Mouse (Mus musculus) hindbrain, embryonic 16.5 days (tissue): ENCODE data around the gene Psmd8. TPM values are rescaled to one million over a fixed set of nuclear protein-coding genes. Genes with fewer than 3 reads are reported as not detected.
A peak's percentile ranks its signal among the peaks of the same experiment; 100 is the strongest.

Experiments used
- ATAC-seq: fragments of 200-750 bp; cut with Nextera tagmentation; 2 replicates; pipeline ENCODE4 v1.8.0; 2017; ENCODE audit warnings: moderate TSS enrichment, moderate library complexity
- H3K27ac ChIP-seq: fragments of 300-500 bp; sonication (generic); 2 replicates; pipeline ENCODE4 v1.5.1; 2014; ENCODE audit warnings: low read depth, mild to moderate bottlenecking, control low read depth, low read length, moderate library complexity
- H3K27me3 ChIP-seq: fragments of 300-500 bp; sonication (generic); replicated peaks from 2 replicates; pipeline ENCODE4 v1.6.1; 2014; ENCODE audit warnings: low read length; ENCODE audit not compliant: control insufficient read depth, insufficient read depth
- H3K36me3 ChIP-seq: fragments of 300-500 bp; sonication (generic); 2 replicates; pipeline ENCODE4 v1.6.1; 2014; ENCODE audit warnings: mild to moderate bottlenecking, low read length, moderate library complexity, mixed read lengths; ENCODE audit not compliant: control insufficient read depth, insufficient read depth
- H3K4me1 ChIP-seq: fragments of 300-500 bp; sonication (generic); 2 replicates; pipeline ENCODE4 v1.6.1; 2014; ENCODE audit warnings: low read depth, low read length; ENCODE audit not compliant: control insufficient read depth, insufficient read depth
- H3K4me2 ChIP-seq: fragments of 300-500 bp; sonication (generic); 2 replicates; pipeline ENCODE4 v1.6.1; 2014; ENCODE audit warnings: mild to moderate bottlenecking, low read length, control low read depth, moderate library complexity
- H3K4me3 ChIP-seq: fragments of 300-500 bp; sonication (generic); 2 replicates; pipeline ENCODE4 v1.5.1; 2014; ENCODE audit warnings: mild to moderate bottlenecking, low read length, control low read depth, moderate library complexity
- H3K9ac ChIP-seq: fragments of 300-500 bp; sonication (generic); 2 replicates; pipeline ENCODE4 v1.6.1; 2014; ENCODE audit warnings: low read depth, mild to moderate bottlenecking, control low read depth, low read length, moderate library complexity
- H3K9me3 ChIP-seq: fragments of 300-500 bp; sonication (generic); 2 replicates; pipeline ENCODE4 v1.6.1; 2014; ENCODE audit warnings: mild to moderate bottlenecking, low read length, moderate library complexity; ENCODE audit not compliant: control insufficient read depth
- WGBS: fragments of 180-500 bp; shearing (Covaris S2); extraction: QIAGEN DNeasy Blood & Tissue Kit; methylation state at CpG from one replicate; pipeline ENCODE4 v1.1.7; 2014; 5-methylcytosine and 5-hydroxymethylcytosine counted together
- polyA plus RNA-seq: library from polyadenylated mRNA; unstranded; fragments of >200 nt; fragmentation: Nextera tagmentation; extraction: Ambion mirVana; gene quantifications from 2 replicates; pipeline ENCODE4 v1.2.1, GENCODE M21; 2015

Psmd8 gene
- polyA plus RNA-seq, 1 experiment from 2014 or later, result 284 TPM

DNA sequence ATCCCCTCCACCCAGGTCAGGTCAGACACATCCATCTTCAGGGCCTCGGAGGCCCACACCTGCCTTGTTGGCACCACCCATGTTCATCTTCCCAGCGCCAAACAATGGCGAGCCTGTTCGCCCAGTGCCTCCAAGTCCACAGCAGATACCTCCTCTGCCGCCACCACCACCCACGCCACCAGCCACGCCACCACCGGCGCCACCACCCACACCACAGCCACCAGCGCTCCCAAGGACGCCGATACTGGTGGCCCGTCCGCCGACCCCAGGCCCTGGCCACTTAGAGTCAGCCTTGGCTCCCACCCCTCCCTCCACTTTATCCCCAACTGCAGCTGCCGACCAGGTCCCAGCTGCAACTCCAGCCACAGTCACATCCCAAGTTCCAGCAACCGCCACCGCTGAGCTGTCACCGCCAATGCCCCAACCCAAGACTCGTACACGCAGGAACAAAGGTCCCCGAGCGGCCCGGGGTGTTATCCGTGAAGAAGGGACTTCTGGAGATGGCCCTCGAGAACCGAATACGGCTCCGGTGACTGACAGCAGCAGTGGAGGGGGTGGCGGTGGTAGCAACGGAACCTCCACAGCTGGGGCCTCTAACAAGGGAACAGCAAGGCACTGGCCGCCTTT is 8.0 kb downstream of the Psmd8 start:
- Histone ChIP-seq H3K4me1 (peaks cover 27% of the 10 kb centered on the region), H3K4me2 (no peak overlapping the region), H3K36me3 (peaks cover 28% of the 10 kb centered on the region), H3K9me3 (no peaks in the 10 kb centered on the region), H3K4me3 (no peak overlapping the region), H3K27ac (no peak overlapping the region), H3K27me3 (peaks cover 30% of the 10 kb centered on the region), H3K9ac (no peak overlapping the region)
- no peak for ATAC-seq
- 27% methylated on average over 31 of the region's 32 CpGs for WGBS

DNA sequence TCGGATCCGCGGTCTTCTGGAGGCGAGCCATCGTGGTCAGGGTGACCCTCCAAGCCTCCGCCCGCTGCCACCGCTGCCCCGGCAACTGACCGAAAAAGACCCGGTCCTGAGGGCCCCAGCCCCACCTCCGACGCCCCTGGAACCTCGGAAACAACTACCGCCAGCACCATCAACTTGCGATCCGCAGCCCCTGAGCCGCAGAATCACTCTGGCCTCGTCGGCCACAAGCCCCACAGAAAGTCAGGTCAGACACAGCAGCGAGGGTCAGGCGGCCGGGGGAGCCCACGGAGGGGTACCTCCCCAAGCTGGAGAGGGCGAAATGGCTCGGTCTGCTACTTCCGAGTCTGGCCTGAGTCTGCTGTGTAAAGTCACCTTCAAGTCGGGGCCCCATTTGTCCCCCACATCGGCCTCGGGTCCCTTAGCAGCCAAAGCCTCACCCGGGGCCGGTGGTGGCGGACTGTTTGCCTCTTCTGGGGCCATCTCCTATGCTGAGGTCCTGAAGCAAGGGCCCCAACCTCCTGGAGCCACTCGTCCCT is 8.9 kb downstream of the Psmd8 start:
- no peak for ATAC-seq
- Histone ChIP-seq H3K36me3 (peaks cover 28% of the 10 kb centered on the region), H3K27me3 (peaks cover 30% of the 10 kb centered on the region), H3K9ac (peak overlapping the region; percentile 33), H3K4me1 (peaks cover 27% of the 10 kb centered on the region), H3K4me2 (peak overlapping the region; percentile 76), H3K4me3 (peak overlapping the region; percentile 80), H3K9me3 (no peaks in the 10 kb centered on the region), H3K27ac (no peak overlapping the region)
- whole genome bisulfite sequencing, result 6% methylated on average over 33 of the region's 34 CpGs

DNA sequence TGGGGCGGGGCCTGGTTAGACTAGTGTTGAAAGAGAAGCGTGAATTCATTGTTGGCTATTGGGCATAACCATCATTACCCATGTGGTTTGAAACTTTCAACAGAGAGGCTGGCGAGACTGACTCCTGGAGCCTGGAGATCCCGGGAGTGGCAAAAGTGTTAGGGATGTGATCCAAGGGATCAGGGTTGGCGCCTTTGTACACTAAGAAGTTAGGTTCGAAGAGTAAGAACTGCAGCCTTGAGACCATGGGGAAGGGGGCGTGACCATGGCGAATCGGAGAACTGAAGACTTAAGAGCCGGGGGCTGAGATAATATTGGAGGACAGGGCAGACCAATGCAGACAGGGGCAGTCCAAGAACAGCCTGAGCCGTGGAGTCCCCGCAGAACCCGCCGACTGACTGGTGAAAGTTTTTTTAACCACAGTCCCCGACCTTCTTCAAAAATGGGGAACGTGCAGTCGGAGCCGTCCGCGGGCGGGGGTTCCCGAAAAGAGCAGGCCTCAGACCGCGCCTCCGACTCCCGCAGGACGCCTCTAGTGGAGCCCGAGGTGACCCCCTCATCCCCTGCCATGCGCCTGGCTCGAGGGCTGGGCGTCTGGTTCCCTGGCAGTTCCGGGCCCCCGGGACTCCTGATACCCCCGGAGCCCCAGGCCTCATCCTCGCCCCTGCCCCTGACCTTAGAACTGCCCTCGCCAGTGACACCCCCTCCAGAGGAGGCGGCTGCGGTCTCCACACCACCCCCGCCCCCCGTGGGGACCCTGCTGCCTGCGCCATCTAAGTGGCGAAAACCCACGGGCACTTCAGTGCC is 9.5 kb downstream of the Psmd8 start:
- Histone ChIP-seq H3K4me1 (peaks cover 27% of the 10 kb centered on the region), H3K4me3 (peak overlapping the region; percentile 80), H3K4me2 (peak overlapping the region; percentile 76), H3K9ac (peak overlapping the region; percentile 33), H3K9me3 (no peaks in the 10 kb centered on the region), H3K27me3 (peaks cover 30% of the 10 kb centered on the region), H3K27ac (no peak overlapping the region), H3K36me3 (peaks cover 23% of the 10 kb centered on the region)
- ATAC-seq, result no peak
- 1% methylated on average over 41 of the region's 43 CpGs for WGBS

DNA sequence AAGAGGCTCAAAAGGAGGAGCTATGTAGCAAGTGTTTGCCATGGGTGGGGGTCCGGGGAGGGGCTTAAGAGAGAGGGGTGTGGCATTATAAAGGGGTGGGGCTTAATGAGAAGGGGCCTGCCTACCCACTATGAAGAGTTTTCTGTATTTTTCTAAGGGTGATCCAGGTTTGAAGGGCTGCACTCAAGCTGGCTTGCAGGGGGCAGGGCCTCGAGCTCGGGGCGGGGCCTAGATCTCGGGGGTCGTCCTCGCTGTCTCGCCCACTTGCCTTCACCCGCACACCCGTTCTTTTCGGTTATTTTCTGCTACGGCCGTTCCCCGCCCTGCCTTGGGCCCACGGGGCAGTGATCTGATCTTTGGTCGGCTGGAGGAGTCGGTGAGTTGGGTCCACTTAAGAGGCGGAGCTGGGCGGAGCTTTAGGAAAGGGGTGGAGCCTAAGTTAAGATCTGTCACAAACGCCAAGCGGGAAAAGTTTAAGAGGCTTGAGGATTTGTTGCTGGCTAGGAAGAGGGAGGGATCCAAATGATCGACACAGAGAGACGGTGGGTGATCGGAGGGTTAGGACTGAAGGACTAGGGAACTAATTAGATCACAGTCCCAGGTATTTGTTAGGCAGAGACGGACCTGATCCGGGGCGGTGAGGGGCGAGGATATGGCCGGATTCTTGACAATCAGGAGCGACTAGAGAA is 10.3 kb downstream of the Psmd8 start, which contains the start of the genes Ggn and Spred3:
Ggn (plus strand) TSS at position 145 of the 689 bp plus-strand sequence.
Spred3 (minus strand) TSS at position 346 of the 689 bp plus-strand sequence.
- H3K9me3 ChIP-seq, result no peaks in the 10 kb centered on the region

DNA sequence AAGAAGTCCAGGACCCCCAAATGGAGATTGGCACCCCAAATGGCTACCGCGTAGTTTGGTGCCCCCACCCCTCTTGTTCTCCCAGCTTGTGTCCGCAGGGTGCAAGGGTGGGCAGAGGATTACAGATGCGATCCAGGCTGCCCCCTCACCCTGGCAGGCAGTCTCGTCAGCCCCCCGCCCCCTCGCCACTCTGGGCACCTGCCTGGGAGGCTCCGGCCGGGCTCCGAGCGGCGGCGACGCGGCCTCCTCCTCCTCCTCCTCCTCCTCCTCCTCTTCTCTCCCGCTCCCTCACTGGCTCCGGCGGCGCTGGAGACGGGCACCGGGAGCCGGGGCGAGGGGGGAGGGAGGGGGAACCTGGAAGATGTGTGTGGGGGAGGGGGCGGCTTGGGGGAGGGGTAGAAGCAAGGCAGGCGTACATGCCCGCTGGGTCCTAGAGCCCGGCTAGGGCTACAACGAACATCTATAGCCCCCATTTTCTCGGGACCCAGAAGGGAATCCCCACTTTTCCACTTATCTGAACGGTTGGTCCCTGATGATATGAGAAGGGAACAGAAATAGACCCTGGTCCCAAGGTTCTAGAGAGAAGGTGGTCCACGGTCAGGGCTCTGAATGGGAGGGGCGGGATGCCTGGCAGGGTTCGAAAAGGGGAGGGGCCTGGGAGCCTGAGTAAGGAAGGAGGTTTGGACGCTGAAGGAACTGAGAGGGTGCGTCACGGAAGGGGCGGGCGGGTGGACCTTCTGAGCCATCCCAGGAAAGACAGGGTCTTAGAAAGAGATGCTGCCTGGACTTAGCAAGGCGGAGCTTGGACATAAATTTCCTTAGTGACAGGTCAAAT is 11.1 kb downstream of the Psmd8 start:
- Histone ChIP-seq H3K4me3 (peak overlapping the region; percentile 80), H3K9me3 (no peaks in the 10 kb centered on the region), H3K27me3 (peaks cover 25% of the 10 kb centered on the region), H3K4me1 (peaks cover 27% of the 10 kb centered on the region), H3K36me3 (peaks cover 11% of the 10 kb centered on the region), H3K4me2 (peak overlapping the region; percentile 76), H3K9ac (peak overlapping the region; percentile 82), H3K27ac (peak overlapping the region; percentile 90)
- WGBS, result under 1% methylated on average over 28 of the region's 39 CpGs
- peak; percentile 87 for ATAC-seq

More for the DNA sequence above, 10.3 kb downstream of the Psmd8 start, which contains the start of the genes Ggn and Spred3:
- Histone ChIP-seq H3K4me3 (peak within 1 kb of the TSS; percentile 80), H3K4me1 (peaks cover 27% of the 10 kb centered on the region), H3K27ac (peak within 1 kb of the TSS; percentile 90), H3K9ac (peak within 1 kb of the TSS; percentile 82), H3K36me3 (peaks cover 16% of the 10 kb centered on the region), H3K4me2 (peak within 1 kb of the TSS; percentile 76), H3K27me3 (peaks cover 28% of the 10 kb centered on the region)
- under 1% methylated on average over 30 of the region's 30 CpGs for WGBS
- peak; percentile 74 for ATAC-seq

DNA sequence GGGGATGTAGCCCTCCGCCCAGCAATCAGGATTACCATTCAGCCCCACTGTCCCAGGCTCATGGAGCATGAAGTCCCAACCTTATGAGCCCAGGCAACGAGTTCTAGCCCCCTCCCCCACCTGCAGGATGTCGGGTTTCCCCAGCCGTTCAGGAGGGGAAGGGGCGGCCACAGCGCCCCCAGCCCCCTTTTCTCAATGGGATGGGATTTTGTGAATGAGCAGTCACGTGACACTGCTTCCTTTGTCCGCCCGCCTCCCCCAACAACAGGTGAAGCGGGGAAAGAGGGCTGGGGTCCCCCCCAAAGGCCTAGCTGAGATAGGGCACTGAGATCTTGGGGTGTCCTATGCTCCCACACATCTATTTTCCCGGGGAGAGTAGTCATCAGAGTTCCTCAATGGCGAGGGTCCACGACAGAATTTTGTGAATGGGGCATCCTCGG is 11.7 kb downstream of the Psmd8 start:
- peak overlapping the region; percentile 90 for H3K27ac ChIP-seq
- H3K4me1 ChIP-seq, result peaks cover 27% of the 10 kb centered on the region
- H3K9me3 ChIP-seq, result no peaks in the 10 kb centered on the region
- H3K4me2 ChIP-seq, result peak overlapping the region; percentile 76
- H3K4me3 ChIP-seq, result peak overlapping the region; percentile 80
- peaks cover 21% of the 10 kb centered on the region for H3K27me3 ChIP-seq
- WGBS, result 0% methylated on average over 14 of the region's 14 CpGs
- peaks cover 7% of the 10 kb centered on the region for H3K36me3 ChIP-seq
- ATAC-seq, result peak; percentile 6
- H3K9ac ChIP-seq, result peak overlapping the region; percentile 82

DNA sequence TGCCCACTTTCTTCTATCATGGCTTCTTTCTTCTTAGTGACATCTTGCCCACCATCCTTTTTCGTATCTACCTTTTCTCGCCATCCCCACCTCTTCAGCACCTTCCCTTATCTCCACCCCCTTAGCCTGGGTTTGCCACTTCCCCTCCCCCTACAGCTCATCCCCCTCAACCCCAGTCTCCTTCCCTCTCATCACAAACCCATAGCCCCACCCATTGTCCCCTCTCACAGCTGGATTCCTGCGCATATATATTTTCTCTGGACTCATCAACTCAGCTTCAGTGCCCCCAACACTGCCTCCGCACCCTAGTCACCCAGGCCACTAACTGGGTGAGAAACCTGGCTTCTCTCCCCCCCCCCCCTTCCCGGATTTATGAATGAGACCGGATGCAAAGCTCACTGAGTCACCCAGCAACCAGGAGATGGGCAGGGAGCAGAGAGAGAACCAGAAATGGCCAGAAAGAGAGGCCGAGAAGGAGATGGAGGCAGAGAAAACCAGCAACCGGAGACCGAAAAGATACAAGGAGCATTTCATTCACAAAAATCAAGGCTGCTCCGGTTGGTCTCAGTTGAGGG is 12.3 kb downstream of the Psmd8 start:
- WGBS, result 4% methylated on average over 10 of the region's 10 CpGs

DNA sequence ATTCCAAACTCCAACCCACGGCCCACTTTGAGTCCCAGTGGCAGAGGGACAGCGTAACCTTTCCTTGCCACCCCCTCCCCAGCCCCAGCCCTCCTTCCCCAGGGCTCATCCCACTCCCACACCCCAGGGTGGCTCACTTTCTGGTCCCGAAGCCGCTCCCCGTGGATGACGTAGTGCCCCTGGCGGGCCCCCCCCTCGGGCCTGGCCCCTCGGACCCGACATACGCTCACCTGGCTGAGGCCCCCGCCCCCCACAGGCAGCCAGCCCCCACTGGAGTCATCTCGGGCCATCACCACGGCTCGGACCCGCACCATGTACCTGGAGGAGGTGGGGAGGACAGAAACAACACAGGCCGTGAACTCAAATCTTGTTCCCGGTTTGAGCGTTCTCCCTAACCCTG is 12.8 kb downstream of the Psmd8 start:
- no peaks in the 10 kb centered on the region for H3K9me3 ChIP-seq
- H3K36me3 ChIP-seq, result no peaks in the 10 kb centered on the region
- H3K27me3 ChIP-seq, result peaks cover 10% of the 10 kb centered on the region
- peak overlapping the region; percentile 82 for H3K9ac ChIP-seq
- 18% methylated on average over 18 of the region's 19 CpGs for WGBS
- no peak overlapping the region for H3K27ac ChIP-seq
- H3K4me1 ChIP-seq, result peaks cover 27% of the 10 kb centered on the region
- peak overlapping the region; percentile 80 for H3K4me3 ChIP-seq
- ATAC-seq, result no peak
- peak overlapping the region; percentile 76 for H3K4me2 ChIP-seq

More for the DNA sequence above, 12.3 kb downstream of the Psmd8 start:
- no peaks in the 10 kb centered on the region for H3K9me3 ChIP-seq
- peak overlapping the region; percentile 80 for H3K4me3 ChIP-seq
- H3K9ac ChIP-seq, result peak overlapping the region; percentile 82
- ATAC-seq, result no peak
- peaks cover 27% of the 10 kb centered on the region for H3K4me1 ChIP-seq
- peaks cover under 1% of the 10 kb centered on the region for H3K36me3 ChIP-seq
- H3K4me2 ChIP-seq, result peak overlapping the region; percentile 76
- H3K27ac ChIP-seq, result peak overlapping the region; percentile 90
- peaks cover 15% of the 10 kb centered on the region for H3K27me3 ChIP-seq
